Mouse (Mus musculus): ENCODE measurements at regions not wholly inside any gene's neighbourhood (a gene's known extent, or its start where the extent isn't known, plus 50 kb on each side); places are given as distances from the start of the nearest gene placed in this dataset.

DNA sequence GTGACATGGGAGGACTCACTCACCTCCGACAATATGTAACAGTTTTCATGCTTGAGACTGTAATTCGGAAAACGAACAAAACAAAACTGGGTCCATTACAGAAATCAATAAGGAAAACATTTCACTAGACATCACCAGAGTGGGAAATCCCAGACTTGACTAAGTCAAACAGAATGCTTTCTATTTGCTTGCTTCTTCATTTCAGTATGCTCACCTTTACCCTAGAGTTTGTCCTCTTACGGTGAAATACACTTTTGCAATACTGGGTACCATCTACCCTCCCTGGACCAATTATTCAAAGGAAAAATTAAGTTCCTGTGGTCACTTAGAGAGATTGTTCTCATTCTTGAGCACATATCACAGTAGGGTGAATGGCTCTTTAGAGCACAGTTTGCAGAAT is 613.4 kb upstream of the 4930412O13Rik start:
- Histone ChIP-seq H3K36me3 (ENCODE audit: insufficient read depth, low read length) (no peaks in the 10 kb centered on the region), H3K27me3 (ENCODE audit: insufficient read depth, low read length) (no peaks in the 10 kb centered on the region), H3K4me3 (ENCODE audit: low read depth, low read length) (no peak overlapping the region), H3K9me3 (ENCODE audit: low read length) (no peaks in the 10 kb centered on the region), H3K27ac (ENCODE audit: low read depth, low read length) (no peak overlapping the region), H3K4me2 (ENCODE audit: low read depth, low read length, poor library complexity, severe bottlenecking) (no peak overlapping the region), H3K9ac (replicated peaks; ENCODE audit: low read length, poor library complexity, severe bottlenecking) (no peak overlapping the region), H3K4me1 (ENCODE audit: insufficient read depth, low read length) (no peaks in the 10 kb centered on the region)
- WGBS: 98% methylated on average over 4 of the region's 4 CpGs
- ATAC-seq (ENCODE audit: low FRiP score) (no peak), DNase-seq (ENCODE audit: low spot score) (no peak)
- TF ChIP-seq CTCF (IDR thresholded peaks at IDR 0.05): no peak

DNA sequence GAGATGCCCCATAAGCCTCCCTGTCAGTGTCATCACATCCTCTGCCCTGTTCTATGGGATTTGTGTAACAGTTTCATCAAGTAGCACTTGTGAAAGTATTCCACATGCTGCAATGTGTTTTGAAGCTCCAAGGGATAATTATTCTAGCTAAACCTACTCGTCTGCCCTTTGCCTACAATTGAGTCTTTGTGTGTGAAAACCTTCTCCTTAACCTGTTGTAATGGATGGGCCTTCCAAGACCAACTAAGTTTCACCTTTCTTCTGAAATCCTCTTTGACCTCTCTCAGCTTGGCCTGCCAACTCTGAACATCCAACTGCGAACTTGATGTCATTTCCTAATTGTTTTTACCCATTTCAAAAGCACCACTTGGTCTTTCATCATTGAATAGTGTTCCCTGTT is 597.6 kb upstream of the 4930412O13Rik start:
- H3K4me2 ChIP-seq (ENCODE audit: low read depth, low read length, poor library complexity, severe bottlenecking): no peak overlapping the region
- ATAC-seq (ENCODE audit: low FRiP score): no peak
- 83% methylated on average over 2 of the region's 2 CpGs for WGBS
- H3K9me3 ChIP-seq (ENCODE audit: low read length): no peaks in the 10 kb centered on the region
- no peak overlapping the region for H3K9ac ChIP-seq (replicated peaks; ENCODE audit: low read length, poor library complexity, severe bottlenecking)
- H3K36me3 ChIP-seq (ENCODE audit: insufficient read depth, low read length): no peaks in the 10 kb centered on the region
- H3K27ac ChIP-seq (ENCODE audit: low read depth, low read length): no peak overlapping the region
- H3K4me3 ChIP-seq (ENCODE audit: low read depth, low read length): no peak overlapping the region
- no peaks in the 10 kb centered on the region for H3K4me1 ChIP-seq (ENCODE audit: insufficient read depth, low read length)
- TF ChIP-seq CTCF (IDR thresholded peaks at IDR 0.05): no peak
- DNase-seq (ENCODE audit: low spot score): no peak
- no peaks in the 10 kb centered on the region for H3K27me3 ChIP-seq (ENCODE audit: insufficient read depth, low read length)

DNA sequence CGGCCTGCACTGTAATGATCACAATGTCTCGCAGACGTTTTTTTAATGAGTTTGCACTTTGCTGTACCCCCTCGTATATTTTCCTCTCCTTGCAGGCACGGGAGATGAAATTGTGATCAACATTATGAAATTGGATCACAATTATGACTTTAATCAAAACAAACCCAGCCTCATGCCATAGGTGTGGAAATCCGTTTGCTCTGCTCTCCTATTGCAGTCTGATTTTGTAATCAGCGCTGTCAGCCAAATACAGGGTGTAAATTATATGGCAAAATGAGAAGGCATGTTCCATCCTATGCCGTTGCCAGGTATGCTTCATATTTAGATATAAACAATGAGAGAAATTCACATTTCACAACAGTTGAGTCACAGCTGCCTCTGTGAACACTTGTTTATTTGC is 595.3 kb upstream of the 4930412O13Rik start:
- H3K4me1 ChIP-seq (ENCODE audit: insufficient read depth, low read length): no peaks in the 10 kb centered on the region
- no peak overlapping the region for H3K27ac ChIP-seq (ENCODE audit: low read depth, low read length)
- no peaks in the 10 kb centered on the region for H3K9me3 ChIP-seq (ENCODE audit: low read length)
- H3K4me2 ChIP-seq (ENCODE audit: low read depth, low read length, poor library complexity, severe bottlenecking): no peak overlapping the region
- no peak for ATAC-seq (ENCODE audit: low FRiP score)
- H3K36me3 ChIP-seq (ENCODE audit: insufficient read depth, low read length): no peaks in the 10 kb centered on the region
- no peak overlapping the region for H3K4me3 ChIP-seq (ENCODE audit: low read depth, low read length)
- no peaks in the 10 kb centered on the region for H3K27me3 ChIP-seq (ENCODE audit: insufficient read depth, low read length)
- no peak for TF ChIP-seq CTCF (IDR thresholded peaks at IDR 0.05)
- DNase-seq (ENCODE audit: low spot score): no peak
- H3K9ac ChIP-seq (replicated peaks; ENCODE audit: low read length, poor library complexity, severe bottlenecking): no peak overlapping the region
- 88% methylated on average over 8 of the region's 8 CpGs for WGBS

DNA sequence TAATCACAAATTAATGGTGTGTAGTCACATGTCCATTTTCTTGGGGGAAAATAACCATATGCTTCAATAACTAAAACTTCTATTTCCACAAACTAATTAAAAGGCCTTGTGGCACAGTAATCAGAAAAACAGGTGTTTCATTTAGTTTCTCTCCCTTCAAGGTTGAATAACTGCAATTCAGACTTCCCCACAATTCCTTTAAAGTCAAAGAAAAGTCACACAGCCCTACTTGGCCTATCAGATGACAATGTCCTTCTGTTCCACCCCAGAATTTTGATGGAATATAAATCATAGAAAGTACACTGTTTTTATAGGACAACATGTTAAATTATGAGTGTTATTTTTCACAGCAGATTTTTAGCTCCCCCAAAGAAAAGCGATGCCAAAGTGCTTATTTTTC is 594.0 kb upstream of the 4930412O13Rik start:
- Histone ChIP-seq H3K4me3 (ENCODE audit: low read depth, low read length) (no peak overlapping the region), H3K36me3 (ENCODE audit: insufficient read depth, low read length) (no peaks in the 10 kb centered on the region), H3K9ac (replicated peaks; ENCODE audit: low read length, poor library complexity, severe bottlenecking) (no peak overlapping the region), H3K9me3 (ENCODE audit: low read length) (no peaks in the 10 kb centered on the region), H3K4me1 (ENCODE audit: insufficient read depth, low read length) (no peaks in the 10 kb centered on the region), H3K4me2 (ENCODE audit: low read depth, low read length, poor library complexity, severe bottlenecking) (no peak overlapping the region), H3K27ac (ENCODE audit: low read depth, low read length) (no peak overlapping the region), H3K27me3 (ENCODE audit: insufficient read depth, low read length) (no peaks in the 10 kb centered on the region)
- ATAC-seq (ENCODE audit: low FRiP score) (no peak), DNase-seq (ENCODE audit: low spot score) (no peak)
- TF ChIP-seq CTCF (IDR thresholded peaks at IDR 0.05): no peak
- 98% methylated on average over 1 of the region's 1 CpGs for WGBS

DNA sequence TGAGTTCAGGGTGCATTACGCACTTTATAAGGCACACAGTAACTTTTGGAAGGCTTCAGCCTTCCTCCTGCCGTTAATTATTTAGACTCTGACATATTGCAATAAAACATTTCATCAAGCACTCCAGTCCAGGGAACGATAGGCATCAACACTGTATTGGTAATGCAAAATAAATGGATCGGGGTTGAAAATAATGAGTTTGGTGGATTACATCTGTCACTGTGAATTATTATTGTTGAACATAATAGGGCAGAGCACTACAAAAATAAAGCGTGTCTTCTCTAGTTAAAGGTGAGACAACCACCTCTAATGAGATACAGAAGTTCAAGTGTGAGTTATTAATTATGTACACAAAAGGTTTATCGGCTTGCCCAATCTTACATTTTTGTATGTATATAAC is 593.4 kb upstream of the 4930412O13Rik start:
- WGBS: 81% methylated on average over 6 of the region's 6 CpGs
- no peaks in the 10 kb centered on the region for H3K27me3 ChIP-seq (ENCODE audit: insufficient read depth, low read length)
- no peak overlapping the region for H3K27ac ChIP-seq (ENCODE audit: low read depth, low read length)
- H3K4me1 ChIP-seq (ENCODE audit: insufficient read depth, low read length): no peaks in the 10 kb centered on the region
- TF ChIP-seq CTCF (IDR thresholded peaks at IDR 0.05): no peak
- no peaks in the 10 kb centered on the region for H3K9me3 ChIP-seq (ENCODE audit: low read length)
- ATAC-seq (ENCODE audit: low FRiP score) (no peak), DNase-seq (ENCODE audit: low spot score) (no peak)
- no peak overlapping the region for H3K4me3 ChIP-seq (ENCODE audit: low read depth, low read length)
- no peaks in the 10 kb centered on the region for H3K36me3 ChIP-seq (ENCODE audit: insufficient read depth, low read length)
- no peak overlapping the region for H3K9ac ChIP-seq (replicated peaks; ENCODE audit: low read length, poor library complexity, severe bottlenecking)
- H3K4me2 ChIP-seq (ENCODE audit: low read depth, low read length, poor library complexity, severe bottlenecking): no peak overlapping the region

DNA sequence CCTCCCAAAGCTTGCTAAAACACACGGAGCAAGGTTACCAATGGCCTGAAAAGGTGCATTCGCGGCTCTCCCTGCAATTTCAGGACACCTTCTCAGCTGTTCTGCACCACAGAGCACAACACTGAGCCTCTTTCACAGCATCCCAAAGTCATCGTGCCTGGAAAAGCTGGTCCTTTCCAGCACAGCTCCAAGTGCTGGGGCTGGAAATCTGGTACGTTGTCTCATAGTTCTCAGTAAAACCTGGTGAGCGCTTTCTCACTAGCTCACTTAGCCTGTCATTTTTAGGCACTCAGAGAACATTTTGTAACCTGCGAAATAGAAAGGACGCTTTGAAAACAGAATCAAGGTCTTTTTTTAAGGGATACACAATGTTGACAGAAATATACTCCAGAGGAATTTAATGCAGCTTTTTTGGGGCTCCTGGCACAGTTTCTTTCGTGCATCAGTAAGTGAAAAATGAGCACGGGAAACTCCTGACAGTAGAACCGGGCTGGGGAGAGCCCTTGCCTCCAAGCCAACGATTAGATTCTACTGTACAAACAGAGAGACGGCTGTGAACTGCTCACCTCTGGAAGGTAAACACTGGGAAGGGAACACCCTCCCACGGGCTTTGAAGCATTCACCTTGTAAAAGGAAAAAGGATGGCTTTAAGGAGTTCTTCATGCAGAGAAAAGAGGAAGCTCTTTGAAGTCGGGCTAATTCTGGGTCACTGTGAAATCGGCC is 549.3 kb upstream of the 4930412O13Rik start:
- Histone ChIP-seq H3K9ac (replicated peaks; ENCODE audit: low read length, poor library complexity, severe bottlenecking) (no peak overlapping the region), H3K27me3 (ENCODE audit: insufficient read depth, low read length) (no peaks in the 10 kb centered on the region), H3K9me3 (ENCODE audit: low read length) (no peaks in the 10 kb centered on the region), H3K4me3 (ENCODE audit: low read depth, low read length) (peak overlapping the region; percentile 6; the same call in 1 of the 2 replicates), H3K27ac (ENCODE audit: low read depth, low read length) (no peak overlapping the region), H3K4me1 (ENCODE audit: insufficient read depth, low read length) (no peaks in the 10 kb centered on the region; the same call in 1 of the 2 replicates), H3K36me3 (ENCODE audit: insufficient read depth, low read length) (no peaks in the 10 kb centered on the region), H3K4me2 (ENCODE audit: low read depth, low read length, poor library complexity, severe bottlenecking) (peak overlapping the region; percentile 23)
- DNase-seq (ENCODE audit: low spot score) (peak; percentile 21), ATAC-seq (ENCODE audit: low FRiP score) (no peak)
- TF ChIP-seq CTCF (IDR thresholded peaks at IDR 0.05): no peak
- WGBS: 32% methylated on average over 16 of the region's 16 CpGs

All from midbrain, postnatal 0 days (tissue).